Mouse (Mus musculus): ENCODE measurements around the gene Gm5244.

GRCm38 (mm10) chr19:12883555-12883954 lies 37.1 kb downstream of the Gm5244 start, which contains the start of gene Olfr1445:
- TF ChIP-seq CTCF (IDR thresholded peaks at IDR 0.05; ENCODE audit: low read depth) = no peak
- no peak for TF ChIP-seq EP300 (optimal IDR thresholded peaks at IDR 0.05)

All from stomach, postnatal 0 days (tissue).